Mouse (Mus musculus): ENCODE results near the gene Cerk. TPM values are rescaled to one million over a fixed set of nuclear protein-coding genes. Genes with fewer than 3 reads are reported as not detected.

Cerk gene
- total RNA-seq, 2 experiments from 2014 or later, result 50.0 to 50.7 TPM

DNA sequence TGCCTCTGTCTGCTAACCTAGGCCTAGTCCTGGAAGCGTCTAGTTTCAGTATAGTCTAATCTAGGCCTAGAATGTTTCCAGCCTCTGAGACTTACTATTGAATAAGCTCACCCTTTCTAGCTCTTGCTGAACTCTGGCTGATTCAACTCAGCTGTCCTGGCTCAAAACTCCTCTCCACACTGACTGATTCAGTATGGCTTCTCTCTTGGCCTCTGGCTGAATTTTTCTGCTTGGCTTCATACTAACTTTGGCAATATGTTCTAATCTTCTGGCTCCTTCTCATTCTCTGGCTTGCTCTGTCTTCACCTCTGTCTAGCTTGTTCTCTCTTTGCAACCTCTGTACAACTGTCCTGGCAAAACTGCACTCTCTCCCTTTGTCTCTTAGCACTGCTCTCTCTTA, 92.7 kb downstream of the Cerk start:
- DNase-seq (ENCODE audit: low spot score in 2 of 2), result no peak

DNA sequence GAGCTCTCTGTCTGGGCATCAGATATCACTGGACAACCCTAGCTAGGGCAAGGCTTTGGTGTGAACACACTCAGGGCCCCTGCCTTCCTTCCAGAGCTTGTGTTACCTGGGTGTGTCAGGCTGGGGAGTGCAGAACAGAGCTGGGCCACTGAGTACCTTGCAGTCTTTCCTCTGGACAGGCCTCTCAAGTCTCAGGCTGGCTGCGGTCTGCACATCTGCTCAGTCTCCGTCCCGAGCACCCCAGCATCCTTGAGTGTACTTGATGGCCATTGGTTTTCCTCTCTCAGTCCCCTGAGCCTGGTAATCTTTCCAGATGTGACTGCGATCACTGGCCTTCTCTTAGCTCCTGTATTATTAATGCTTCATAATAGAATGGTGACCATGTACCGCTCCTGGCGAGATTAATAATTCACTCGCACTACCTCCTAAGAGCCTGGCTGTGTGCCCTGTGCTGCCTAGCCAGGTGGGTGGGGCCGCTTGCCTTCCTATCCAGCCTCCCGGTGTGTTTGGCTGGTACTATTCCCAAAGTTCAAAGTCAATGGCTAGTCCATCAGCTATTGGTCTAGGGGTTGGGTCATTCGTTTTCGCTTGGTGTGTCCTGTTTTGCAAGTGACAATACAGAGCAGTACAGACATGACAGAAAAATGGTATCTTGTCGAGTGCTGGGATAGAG, 93.8 kb downstream of the Cerk start:
- DNase-seq (ENCODE audit: low spot score in 2 of 2), result no peak

DNA sequence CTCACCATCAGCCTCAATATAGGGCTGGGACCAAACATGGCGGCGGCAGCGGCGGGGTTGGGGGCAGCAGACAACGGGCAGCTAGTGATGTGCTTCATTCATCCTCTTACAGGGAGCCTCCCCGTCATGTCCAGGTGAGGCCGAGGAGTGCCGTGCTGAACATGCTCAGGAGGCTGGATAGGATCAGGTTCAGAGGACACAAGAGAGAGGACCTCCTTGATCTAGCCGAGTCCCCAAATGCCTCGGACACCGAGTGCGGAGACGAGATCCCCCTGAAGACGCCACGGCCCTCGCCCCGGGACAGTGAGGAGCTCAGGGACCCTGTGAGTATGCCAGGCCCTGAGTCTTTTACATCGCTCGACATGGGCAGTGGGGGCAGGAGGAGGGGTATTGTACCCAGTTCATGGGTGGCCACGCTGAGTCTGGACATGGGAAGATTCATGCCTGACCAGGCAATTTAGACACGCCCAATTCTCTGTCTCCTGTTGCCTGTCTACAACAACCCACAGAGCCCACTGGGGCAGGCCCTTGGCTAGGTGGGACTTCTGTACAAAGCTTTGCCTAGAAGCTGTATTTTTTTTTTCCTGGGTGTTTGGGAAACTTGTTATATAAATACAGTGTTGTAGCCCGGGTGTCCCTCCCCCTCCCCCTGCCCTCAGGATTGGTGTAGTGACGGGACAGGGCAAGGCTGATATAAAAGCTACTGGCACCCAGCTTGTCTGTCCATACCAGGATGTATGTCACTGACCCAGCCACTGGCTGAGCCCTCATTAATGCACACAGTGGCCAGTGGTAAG, 94.5 kb downstream of the Cerk start:
- no peak for DNase-seq (ENCODE audit: low spot score in 2 of 2)

DNA sequence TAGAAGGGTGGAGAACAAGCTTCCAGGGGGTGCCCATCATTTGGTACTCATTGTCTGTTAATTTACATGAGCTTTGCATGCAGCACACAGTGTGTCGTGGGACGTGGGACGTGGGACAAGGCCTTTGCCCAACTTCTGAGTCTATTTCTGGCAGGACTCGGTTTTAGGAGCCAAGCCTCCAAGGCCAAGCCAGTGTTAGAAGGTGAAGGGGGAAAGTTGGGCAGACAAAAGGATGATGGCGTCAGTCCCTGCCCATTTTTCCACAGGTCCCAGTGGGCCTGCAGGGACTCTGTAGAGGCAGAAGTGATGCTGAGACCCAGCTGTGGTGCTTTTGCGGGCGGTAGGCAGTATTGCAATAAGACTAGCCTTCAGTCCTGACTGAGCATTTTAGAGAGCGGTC, 95.4 kb downstream of the Cerk start:
- no peak for DNase-seq (ENCODE audit: low spot score in 2 of 2)

DNA sequence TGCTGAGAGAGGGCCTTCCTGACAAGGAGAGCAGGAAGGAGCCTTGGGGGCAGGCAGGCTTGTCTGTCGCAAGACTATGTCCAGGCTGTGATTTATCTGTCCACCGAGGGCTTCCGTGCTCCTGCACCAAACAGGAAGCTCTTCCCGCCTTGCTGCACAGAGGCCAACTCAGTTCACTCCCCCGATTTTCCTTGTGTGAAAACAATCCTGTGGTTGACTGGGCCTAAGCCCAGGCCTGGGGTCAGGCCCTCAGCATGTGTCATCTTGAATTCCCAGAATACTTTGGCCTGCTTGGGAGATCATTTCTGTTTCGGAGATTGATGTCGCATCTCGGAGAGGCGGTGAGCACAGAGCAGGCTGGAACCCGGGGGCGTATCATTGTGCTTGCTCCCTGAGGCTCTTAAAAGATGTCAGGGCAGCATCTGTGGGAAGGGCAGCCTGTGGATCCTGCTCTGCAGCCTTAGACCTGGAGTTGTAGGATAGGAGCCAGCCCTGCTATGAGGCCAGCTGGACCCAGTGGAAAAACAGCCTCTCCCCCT, 95.9 kb downstream of the Cerk start:
- DNase-seq (ENCODE audit: low spot score in 2 of 2), result no peak

Other genes starting within 250 kb of the Cerk start
- gene Celsr1, start 152.4 kb downstream of the Cerk start, total RNA-seq (2021), result 1 to 10 TPM; 5.6 to 6.3 TPM
- gene Gramd4, start 128.4 kb downstream of the Cerk start, total RNA-seq (2021), result 10 to 100 TPM; 30.7 to 34.5 TPM
- 10 to 100 TPM; 34.7 to 35.9 TPM for gene Tbc1d22a, start 28.3 kb upstream of the Cerk start, total RNA-seq (2021)